Mouse (Mus musculus): ENCODE data around the gene Itsn1. TPM values are rescaled to one million over a fixed set of nuclear protein-coding genes. Genes with fewer than 3 reads are reported as not detected.

The Itsn1 gene
- polyA plus RNA-seq, 1 experiment from 2014 or later, result 48.3 TPM

DNA sequence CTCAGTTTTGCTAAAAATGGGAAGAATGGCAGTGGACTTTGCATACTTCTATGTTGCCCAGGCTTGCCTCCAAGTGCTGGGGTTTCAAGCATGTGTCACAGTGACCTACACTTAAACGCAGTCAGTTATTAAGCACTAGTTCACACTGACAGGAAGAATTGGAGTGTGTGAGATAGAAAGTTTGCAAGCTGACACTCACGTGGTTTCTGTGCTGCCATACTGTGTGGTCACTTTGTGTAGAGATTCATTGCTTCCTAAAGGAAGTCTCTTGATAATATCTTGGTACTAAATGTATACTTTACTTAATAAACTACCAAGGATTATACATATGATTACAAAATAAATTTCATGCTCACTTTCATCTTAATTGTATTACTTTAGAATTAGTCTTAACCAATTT lies 3.7 kb downstream of the Itsn1 start:
- Histone ChIP-seq H3K9me3 (replicated peaks) (no peaks in the 10 kb centered on the region), H3K27me3 (peaks cover 67% of the 10 kb centered on the region), H3K9ac (no peak overlapping the region), H3K4me2 (no peak overlapping the region), H3K4me1 (replicated peaks) (peaks cover 52% of the 10 kb centered on the region), H3K27ac (no peak overlapping the region), H3K4me3 (replicated peaks) (no peak overlapping the region), H3K36me3 (no peaks in the 10 kb centered on the region)
- 17% methylated on average over 2 of the region's 2 CpGs for WGBS (ENCODE audit: insufficient replicate concordance)
- DNase-seq, result no peak
- ATAC-seq (ENCODE audit: low read depth), result no peak

- peaks cover 66% of the 10 kb centered on the region for H3K27me3 ChIP-seq
- no peak for DNase-seq
- H3K4me3 ChIP-seq (replicated peaks), result no peak overlapping the region
- H3K4me1 ChIP-seq (replicated peaks), result peaks cover 55% of the 10 kb centered on the region
- H3K4me2 ChIP-seq, result no peak overlapping the region
- H3K9me3 ChIP-seq (replicated peaks), result no peaks in the 10 kb centered on the region
- H3K27ac ChIP-seq, result peak overlapping the region; percentile 15; the same call in 1 of the 2 replicates
- H3K9ac ChIP-seq, result no peak overlapping the region
- no peak for ATAC-seq (ENCODE audit: low read depth)
- no peaks in the 10 kb centered on the region for H3K36me3 ChIP-seq
- 49% methylated on average over 5 of the region's 5 CpGs for WGBS (ENCODE audit: insufficient replicate concordance)
These were observed 5.7 kb downstream of the Itsn1 start for GRCm38 (mm10) chr16:91734771-91735170.

- ATAC-seq (ENCODE audit: low read depth), result no peak
- H3K4me3 ChIP-seq (replicated peaks), result no peak overlapping the region
- WGBS (ENCODE audit: insufficient replicate concordance), result 64% methylated on average over 7 of the region's 7 CpGs
- H3K36me3 ChIP-seq, result no peaks in the 10 kb centered on the region
- H3K27me3 ChIP-seq, result peaks cover 52% of the 10 kb centered on the region
- no peak overlapping the region for H3K9ac ChIP-seq
- no peaks in the 10 kb centered on the region for H3K9me3 ChIP-seq (replicated peaks)
- H3K4me2 ChIP-seq, result no peak overlapping the region
- H3K4me1 ChIP-seq (replicated peaks), result peaks cover 57% of the 10 kb centered on the region
- no peak overlapping the region for H3K27ac ChIP-seq
- no peak for DNase-seq
These were observed 7.2 kb downstream of the Itsn1 start for GRCm38 (mm10) chr16:91736046-91736816.

DNA sequence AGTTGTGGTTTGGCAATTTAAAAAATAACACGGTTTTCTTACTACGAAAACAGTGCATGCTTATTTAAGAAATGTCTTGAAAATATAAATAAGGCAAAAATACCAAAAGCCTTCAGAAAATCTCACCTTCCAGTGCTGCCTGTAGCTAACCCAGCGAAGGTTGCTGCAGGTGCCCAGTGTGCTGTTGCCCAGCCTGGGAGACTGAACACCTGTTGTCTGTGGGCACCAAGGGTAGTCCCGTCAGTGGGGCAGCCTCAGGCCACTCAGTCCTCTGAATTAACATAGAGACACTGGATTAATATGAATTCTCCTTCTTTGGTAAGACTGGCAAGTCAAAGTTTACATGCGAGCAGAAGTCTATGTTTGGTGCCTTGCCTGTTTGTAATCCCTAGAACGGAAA lies 9.4 kb downstream of the Itsn1 start:
- Histone ChIP-seq H3K27ac (no peak overlapping the region), H3K4me1 (replicated peaks) (peaks cover 53% of the 10 kb centered on the region), H3K27me3 (peaks cover 33% of the 10 kb centered on the region), H3K9ac (no peak overlapping the region), H3K4me2 (no peak overlapping the region), H3K4me3 (replicated peaks) (no peak overlapping the region), H3K9me3 (replicated peaks) (no peaks in the 10 kb centered on the region), H3K36me3 (no peaks in the 10 kb centered on the region)
- no peak for ATAC-seq (ENCODE audit: low read depth)
- WGBS (ENCODE audit: insufficient replicate concordance), result 62% methylated on average over 6 of the region's 6 CpGs
- no peak for DNase-seq

GRCm38 (mm10) chr16:91740184-91740917 lies 11.3 kb downstream of the Itsn1 start:
- Histone ChIP-seq H3K9ac (no peak overlapping the region), H3K9me3 (replicated peaks) (no peaks in the 10 kb centered on the region), H3K4me2 (no peak overlapping the region), H3K4me1 (replicated peaks) (peaks cover 42% of the 10 kb centered on the region), H3K27ac (no peak overlapping the region), H3K36me3 (no peaks in the 10 kb centered on the region), H3K27me3 (peaks cover 17% of the 10 kb centered on the region), H3K4me3 (replicated peaks) (no peak overlapping the region)
- WGBS (ENCODE audit: insufficient replicate concordance), result 41% methylated on average over 8 of the region's 8 CpGs
- ATAC-seq (ENCODE audit: low read depth) (no peak), DNase-seq (no peak)

- WGBS (ENCODE audit: insufficient replicate concordance), result 49% methylated on average over 7 of the region's 7 CpGs
- H3K27ac ChIP-seq, result no peak overlapping the region
These were observed 11.8 kb downstream of the Itsn1 start for GRCm38 (mm10) chr16:91740918-91741255.

GRCm38 (mm10) chr16:91743055-91743454 lies 14.0 kb downstream of the Itsn1 start:
- peaks cover 33% of the 10 kb centered on the region for H3K4me1 ChIP-seq (replicated peaks)
- no peaks in the 10 kb centered on the region for H3K36me3 ChIP-seq
- ATAC-seq (ENCODE audit: low read depth) (no peak), DNase-seq (no peak)
- 66% methylated on average over 7 of the region's 7 CpGs for WGBS (ENCODE audit: insufficient replicate concordance)
- 0 out of 2 replicates have a peak, but pooled peaks cover 8% of the 10 kb centered on the region for H3K27me3 ChIP-seq
- no peak overlapping the region for H3K9ac ChIP-seq
- H3K4me2 ChIP-seq, result no peak overlapping the region
- H3K9me3 ChIP-seq (replicated peaks), result no peaks in the 10 kb centered on the region
- H3K4me3 ChIP-seq (replicated peaks), result no peak overlapping the region
- H3K27ac ChIP-seq, result no peak overlapping the region

More at GRCm38 (mm10) chr16:91740918-91741255, 11.8 kb downstream of the Itsn1 start:
- Histone ChIP-seq H3K36me3 (no peaks in the 10 kb centered on the region), H3K4me2 (no peak overlapping the region), H3K9me3 (replicated peaks) (no peaks in the 10 kb centered on the region), H3K4me3 (replicated peaks) (no peak overlapping the region), H3K9ac (no peak overlapping the region), H3K27me3 (peaks cover 12% of the 10 kb centered on the region; the same call in 1 of the 2 replicates), H3K4me1 (replicated peaks) (peaks cover 42% of the 10 kb centered on the region)
- ATAC-seq (ENCODE audit: low read depth) (no peak), DNase-seq (no peak)

- no peaks in the 10 kb centered on the region for H3K9me3 ChIP-seq (replicated peaks)
- no peak overlapping the region for H3K9ac ChIP-seq
- 0 out of 2 replicates have a peak, but pooled peaks have one; percentile 20 for ATAC-seq (ENCODE audit: low read depth)
- H3K4me3 ChIP-seq (replicated peaks), result no peak overlapping the region
- 65% methylated on average over 14 of the region's 14 CpGs for WGBS (ENCODE audit: insufficient replicate concordance)
- H3K36me3 ChIP-seq, result no peaks in the 10 kb centered on the region
- H3K4me1 ChIP-seq (replicated peaks), result peaks cover 10% of the 10 kb centered on the region
- H3K27me3 ChIP-seq, result 0 out of 2 replicates have a peak, but pooled peaks cover 3% of the 10 kb centered on the region
- no peak overlapping the region for H3K27ac ChIP-seq
- H3K4me2 ChIP-seq, result no peak overlapping the region
- no peak for DNase-seq
These were observed 17.2 kb downstream of the Itsn1 start for GRCm38 (mm10) chr16:91746101-91746950.

- Histone ChIP-seq H3K36me3 (no peaks in the 10 kb centered on the region), H3K27ac (peak overlapping the region; percentile 53), H3K9me3 (replicated peaks) (no peaks in the 10 kb centered on the region), H3K27me3 (no peaks in the 10 kb centered on the region), H3K4me3 (replicated peaks) (no peak overlapping the region), H3K4me2 (no peak overlapping the region), H3K4me1 (replicated peaks) (peaks cover 9% of the 10 kb centered on the region; the same call in 1 of the 2 replicates), H3K9ac (no peak overlapping the region)
- DNase-seq (no peak), ATAC-seq (ENCODE audit: low read depth) (peak; percentile 81)
- WGBS (ENCODE audit: insufficient replicate concordance), result 71% methylated on average over 6 of the region's 6 CpGs
These were observed 18.5 kb downstream of the Itsn1 start for GRCm38 (mm10) chr16:91747567-91747966.

DNA sequence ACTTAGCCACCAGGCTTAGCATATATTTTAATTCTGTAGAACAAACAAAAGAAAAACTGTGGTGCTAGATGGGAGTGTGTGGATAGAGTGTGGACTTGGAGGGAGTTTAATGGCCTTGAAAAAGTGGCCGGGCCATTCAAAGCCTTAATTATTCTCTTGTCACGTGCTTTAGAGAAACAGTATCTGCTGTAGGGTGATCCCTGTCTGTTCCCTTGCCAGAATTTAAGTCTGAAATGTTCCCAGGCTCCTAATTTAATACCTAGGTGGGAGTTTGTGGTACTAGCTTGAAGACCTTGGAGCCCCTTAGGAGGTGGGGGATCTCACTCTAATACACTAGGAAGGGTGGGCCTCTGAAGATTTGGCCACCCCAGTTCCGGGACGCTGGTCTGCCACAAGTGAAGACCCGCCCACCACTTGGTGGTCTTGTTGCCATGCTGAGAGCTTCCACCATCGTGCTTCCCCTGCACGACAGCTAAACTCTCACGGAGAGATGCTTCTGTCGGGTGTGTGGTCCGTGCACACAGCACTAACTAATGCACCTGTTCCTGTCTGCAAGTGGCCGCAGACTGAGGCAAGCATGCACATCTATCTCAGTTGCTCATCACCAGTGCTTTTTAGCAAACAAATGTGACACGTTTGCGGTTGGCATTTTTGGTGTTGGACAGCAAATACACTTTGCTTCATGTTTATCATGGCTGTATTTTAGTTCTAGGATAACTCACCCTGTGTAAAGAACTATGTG lies 22.7 kb downstream of the Itsn1 start:
- 72% methylated on average over 13 of the region's 13 CpGs for WGBS (ENCODE audit: insufficient replicate concordance)
- DNase-seq, result no peak
- no peaks in the 10 kb centered on the region for H3K9me3 ChIP-seq (replicated peaks)
- ATAC-seq (ENCODE audit: low read depth), result no peak
- H3K4me2 ChIP-seq, result no peak overlapping the region
- no peak overlapping the region for H3K9ac ChIP-seq
- H3K27ac ChIP-seq, result no peak overlapping the region
- H3K27me3 ChIP-seq, result no peaks in the 10 kb centered on the region
- H3K36me3 ChIP-seq, result no peaks in the 10 kb centered on the region
- peaks cover 8% of the 10 kb centered on the region for H3K4me1 ChIP-seq (replicated peaks)
- H3K4me3 ChIP-seq (replicated peaks), result no peak overlapping the region
